Mouse (Mus musculus): ENCODE measurements at regions not wholly inside any gene's neighbourhood (a gene's known extent, or its start where the extent isn't known, plus 50 kb on each side); places are given as distances from the start of the nearest gene placed in this dataset.

DNA sequence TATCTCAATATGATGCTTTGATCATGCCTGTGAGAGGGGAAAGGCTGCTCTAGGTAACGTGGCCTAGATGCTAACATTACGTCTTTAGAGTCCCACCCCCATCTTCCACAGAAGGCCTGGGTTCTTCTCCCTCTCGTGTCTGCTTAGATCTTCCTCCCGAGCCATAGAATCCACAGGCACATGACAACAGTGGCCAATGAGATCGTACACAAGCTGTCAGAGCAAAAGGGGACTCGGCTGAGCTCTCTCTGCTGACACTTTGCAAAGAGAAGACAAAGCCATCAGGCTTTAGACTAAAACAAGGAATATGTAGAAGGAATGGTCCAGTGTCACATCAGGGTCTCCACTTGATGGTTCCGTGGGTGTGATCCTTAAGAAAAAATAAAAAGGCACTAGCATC, 72.1 kb upstream of the Man2a1 start:
- H3K27ac ChIP-seq (ENCODE audit: insufficient read depth, low read length) = no peak overlapping the region
- TF ChIP-seq POLR2A (IDR thresholded peaks at IDR 0.05; ENCODE audit: low read depth, low read length) = no peak
- no peak for TF ChIP-seq CTCF (IDR thresholded peaks at IDR 0.05; ENCODE audit: borderline replicate concordance, insufficient read depth, low read length)
- H3K4me1 ChIP-seq (ENCODE audit: control insufficient read depth, insufficient read depth, low read length) = no peaks in the 10 kb centered on the region
- no peak overlapping the region for H3K4me3 ChIP-seq (ENCODE audit: insufficient read depth, low read length)

DNA sequence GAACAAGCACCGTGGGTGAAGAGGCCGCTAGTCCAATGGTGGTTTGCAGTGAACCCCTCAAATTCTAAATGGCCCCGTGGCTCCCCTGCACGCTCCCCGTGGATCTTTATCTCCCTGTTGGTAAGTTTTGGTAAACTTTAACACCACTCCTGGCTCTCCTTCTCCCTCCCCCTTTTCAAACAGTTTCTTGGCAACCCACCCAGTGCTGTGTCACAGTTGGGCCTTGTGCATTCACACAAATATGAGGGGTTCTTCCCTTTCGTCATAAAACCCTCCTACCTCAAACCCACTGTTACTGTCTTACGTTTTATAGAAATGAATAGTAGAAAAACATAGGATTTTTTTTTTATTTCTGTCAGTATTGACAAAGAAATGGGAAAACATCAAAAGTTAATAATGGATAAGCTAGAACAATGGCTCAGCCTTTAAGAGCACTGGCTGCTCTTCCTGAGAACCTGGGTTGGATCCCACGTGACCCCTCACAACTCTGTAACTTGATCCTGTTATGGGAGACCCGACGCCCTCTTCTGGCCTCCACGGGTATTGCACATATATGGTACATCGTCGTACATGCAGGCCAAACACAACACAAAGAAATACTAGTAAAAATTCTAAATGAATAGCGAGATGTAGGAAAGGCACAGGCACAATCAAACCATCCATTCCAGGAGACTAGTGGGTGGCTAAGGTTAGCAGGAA, 71.1 kb upstream of the Man2a1 start:
- TF ChIP-seq POLR2A (IDR thresholded peaks at IDR 0.05; ENCODE audit: low read depth, low read length) = no peak
- 0 out of 2 replicates have a peak, but pooled peaks have one; percentile 12 for TF ChIP-seq CTCF (IDR thresholded peaks at IDR 0.05; ENCODE audit: borderline replicate concordance, insufficient read depth, low read length)
- no peaks in the 10 kb centered on the region for H3K4me1 ChIP-seq (ENCODE audit: control insufficient read depth, insufficient read depth, low read length)
- H3K4me3 ChIP-seq (ENCODE audit: insufficient read depth, low read length) = no peak overlapping the region
- H3K27ac ChIP-seq (ENCODE audit: insufficient read depth, low read length) = no peak overlapping the region

DNA sequence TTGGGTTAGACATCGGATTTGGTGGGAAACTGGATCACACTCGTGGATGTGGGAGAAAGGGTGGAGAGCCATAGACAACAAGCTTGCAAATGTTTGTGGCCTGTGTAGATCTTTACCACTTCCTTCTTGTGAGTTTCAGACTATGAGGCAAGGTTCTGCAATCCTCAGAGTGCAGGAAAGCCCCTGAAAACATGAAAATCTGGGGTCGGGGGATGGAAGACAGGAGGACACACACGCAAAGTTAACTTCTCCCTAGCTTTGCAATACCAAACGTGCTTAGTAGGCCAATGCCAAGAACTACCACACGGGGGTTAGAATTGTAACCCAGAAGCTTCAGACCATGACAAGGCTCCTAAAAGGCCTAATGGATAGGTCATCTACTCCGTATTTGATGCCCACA, 69.4 kb upstream of the Man2a1 start:
- Histone ChIP-seq H3K4me1 (ENCODE audit: control insufficient read depth, insufficient read depth, low read length) (no peaks in the 10 kb centered on the region), H3K4me3 (ENCODE audit: insufficient read depth, low read length) (no peak overlapping the region), H3K27ac (ENCODE audit: insufficient read depth, low read length) (no peak overlapping the region)
- TF ChIP-seq CTCF (IDR thresholded peaks at IDR 0.05; ENCODE audit: borderline replicate concordance, insufficient read depth, low read length) (no peak), POLR2A (IDR thresholded peaks at IDR 0.05; ENCODE audit: low read depth, low read length) (no peak)

DNA sequence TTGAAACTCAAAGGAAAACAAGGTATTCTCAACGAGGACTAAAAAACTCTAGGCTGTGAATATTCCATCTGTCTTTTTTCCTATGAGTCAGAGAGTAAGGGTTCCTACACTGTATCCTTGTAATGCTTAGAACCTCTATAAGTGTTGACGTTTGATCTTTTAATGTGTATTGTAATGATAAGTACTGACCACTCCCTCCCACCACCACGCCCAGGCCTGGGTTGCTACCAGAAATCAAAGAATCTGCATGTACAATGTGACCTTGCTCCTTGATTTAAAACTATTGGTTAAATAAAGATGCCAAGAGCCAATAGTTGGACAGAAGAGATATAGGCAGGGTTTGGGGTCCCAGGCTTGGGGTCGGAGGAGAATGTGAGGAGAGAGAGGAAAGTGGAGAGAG, 66.2 kb upstream of the Man2a1 start:
- Histone ChIP-seq H3K4me3 (ENCODE audit: insufficient read depth, low read length) (no peak overlapping the region), H3K4me1 (ENCODE audit: control insufficient read depth, insufficient read depth, low read length) (no peaks in the 10 kb centered on the region), H3K27ac (ENCODE audit: insufficient read depth, low read length) (no peak overlapping the region)
- TF ChIP-seq CTCF (IDR thresholded peaks at IDR 0.05; ENCODE audit: borderline replicate concordance, insufficient read depth, low read length) (no peak), POLR2A (IDR thresholded peaks at IDR 0.05; ENCODE audit: low read depth, low read length) (no peak)

DNA sequence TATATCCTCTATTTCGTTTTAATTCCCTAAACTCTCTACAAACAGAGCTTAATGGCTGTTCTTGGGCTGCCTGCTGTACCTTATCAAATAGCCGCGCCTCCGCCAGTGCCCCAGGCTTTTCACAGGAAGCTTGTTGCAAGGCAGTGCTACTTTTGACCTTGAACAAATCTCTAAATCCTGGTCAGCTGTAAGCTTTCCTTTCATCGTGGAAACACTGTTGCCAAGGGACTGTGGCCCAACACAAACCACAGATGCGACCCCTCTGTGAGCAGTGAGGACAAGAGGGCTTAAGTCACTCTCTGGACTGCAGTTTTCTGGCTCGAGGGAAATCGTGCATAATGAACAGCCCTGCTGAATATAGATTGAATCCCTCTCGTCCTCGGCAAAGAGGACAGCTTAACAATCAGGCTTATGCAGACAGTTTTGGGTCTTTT, 62.0 kb upstream of the Man2a1 start:
- Histone ChIP-seq H3K4me3 (ENCODE audit: insufficient read depth, low read length) (no peak overlapping the region), H3K27ac (ENCODE audit: insufficient read depth, low read length) (no peak overlapping the region), H3K4me1 (ENCODE audit: control insufficient read depth, insufficient read depth, low read length) (no peaks in the 10 kb centered on the region)
- TF ChIP-seq CTCF (IDR thresholded peaks at IDR 0.05; ENCODE audit: borderline replicate concordance, insufficient read depth, low read length) = no peak
- TF ChIP-seq POLR2A (IDR thresholded peaks at IDR 0.05; ENCODE audit: low read depth, low read length) = no peak

DNA sequence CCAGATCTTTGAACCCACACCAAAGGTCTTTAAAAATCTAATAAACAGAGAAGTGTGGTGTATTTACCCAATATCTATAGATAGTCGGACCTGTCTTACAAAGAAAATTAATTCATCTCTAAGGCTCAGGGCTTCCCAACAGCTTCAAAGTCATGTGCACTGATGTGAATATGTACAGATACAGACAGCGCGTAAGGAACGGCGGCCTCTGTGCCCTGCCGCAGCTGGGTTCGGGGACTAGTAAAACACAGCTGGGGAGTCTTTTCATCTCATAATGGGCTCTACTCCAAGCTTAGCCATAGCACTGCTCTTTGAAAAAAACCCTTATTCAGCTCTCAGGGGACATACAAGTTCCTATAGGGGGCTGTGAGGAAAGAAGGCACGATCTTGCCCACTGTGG, 60.1 kb upstream of the Man2a1 start:
- H3K4me3 ChIP-seq (ENCODE audit: insufficient read depth, low read length) = no peak overlapping the region
- H3K4me1 ChIP-seq (ENCODE audit: control insufficient read depth, insufficient read depth, low read length) = no peaks in the 10 kb centered on the region
- no peak for TF ChIP-seq POLR2A (IDR thresholded peaks at IDR 0.05; ENCODE audit: low read depth, low read length)
- no peak for TF ChIP-seq CTCF (IDR thresholded peaks at IDR 0.05; ENCODE audit: borderline replicate concordance, insufficient read depth, low read length)
- H3K27ac ChIP-seq (ENCODE audit: insufficient read depth, low read length) = no peak overlapping the region

DNA sequence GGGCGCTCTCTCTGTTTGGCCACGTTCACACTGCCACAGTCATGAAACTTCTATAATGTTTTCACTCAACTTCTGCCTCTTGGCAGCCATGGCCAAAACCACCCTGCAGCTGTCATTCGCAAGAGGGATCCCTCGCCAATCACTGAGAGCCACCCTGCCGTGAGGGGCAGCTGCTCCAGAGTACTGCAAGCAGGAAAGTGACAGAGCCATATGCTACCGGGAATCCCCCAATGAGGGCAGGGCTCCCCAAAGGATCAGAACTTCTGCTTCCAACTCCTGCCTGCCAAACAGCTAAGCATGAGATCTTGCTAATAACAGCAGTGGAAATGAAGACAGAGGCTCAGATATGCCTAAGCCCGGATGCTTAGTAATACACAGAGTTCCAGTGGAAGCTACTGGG, 52.0 kb upstream of the Man2a1 start:
- Histone ChIP-seq H3K4me3 (ENCODE audit: insufficient read depth, low read length) (no peak overlapping the region), H3K4me1 (ENCODE audit: control insufficient read depth, insufficient read depth, low read length) (0 out of 2 replicates have a peak, but pooled peaks cover 2% of the 10 kb centered on the region), H3K27ac (ENCODE audit: insufficient read depth, low read length) (no peak overlapping the region)
- no peak for TF ChIP-seq CTCF (IDR thresholded peaks at IDR 0.05; ENCODE audit: borderline replicate concordance, insufficient read depth, low read length)
- TF ChIP-seq POLR2A (IDR thresholded peaks at IDR 0.05; ENCODE audit: low read depth, low read length) = no peak

DNA sequence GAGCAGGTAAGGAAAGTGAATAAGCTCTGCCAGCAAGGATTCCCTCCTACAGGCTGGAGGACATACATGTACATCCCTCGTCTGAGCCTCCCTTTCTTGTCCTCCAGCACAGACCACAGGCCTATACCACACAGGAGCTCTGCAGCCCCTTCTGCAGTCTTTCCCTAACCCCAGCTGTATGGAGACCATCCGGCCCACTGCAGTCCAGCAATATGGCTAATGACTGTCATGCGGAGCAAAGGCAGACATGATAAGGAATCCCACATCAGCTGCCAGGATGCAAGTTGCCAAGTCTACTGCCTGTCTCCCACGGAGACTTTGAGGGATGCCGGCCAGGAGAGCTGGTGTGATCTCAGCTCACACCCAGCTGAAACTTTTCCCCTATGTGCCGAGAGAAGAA, 50.5 kb upstream of the Man2a1 start:
- H3K4me1 ChIP-seq (ENCODE audit: control insufficient read depth, insufficient read depth, low read length) = 0 out of 2 replicates have a peak, but pooled peaks cover 2% of the 10 kb centered on the region
- H3K27ac ChIP-seq (ENCODE audit: insufficient read depth, low read length) = no peak overlapping the region
- TF ChIP-seq CTCF (IDR thresholded peaks at IDR 0.05; ENCODE audit: borderline replicate concordance, insufficient read depth, low read length) (no peak), POLR2A (IDR thresholded peaks at IDR 0.05; ENCODE audit: low read depth, low read length) (no peak)
- H3K4me3 ChIP-seq (ENCODE audit: insufficient read depth, low read length) = no peak overlapping the region

Data from embryonic fibroblast, embryonic 13.5 days (primary cell).